30 mouse cellular contexts compared by ENCODE assay signal in genomic region chr4:118708086-118708485, GRCm38 (mm10). TPM values are rescaled to one million over a fixed set of nuclear protein-coding genes. Genes with fewer than 3 reads are reported as not detected.
"Had no signal": no experiment of that assay in that cellular context is flagged by ENCODE, and none has a peak within 500 bp of the region (broad histone marks: within the 10 kb centered on the region; RNA-seq: fewer than 3 reads in every experiment).

No protein-coding gene starts in this region.

- H3K4me1 ChIP-seq: liver, embryonic 15.5 days; lung, embryonic 15.5 days; midbrain, embryonic 12.5 days; neural tube, embryonic 13.5 days; neural tube, embryonic 15.5 days had no signal

- H3K27me3 ChIP-seq: liver, embryonic 15.5 days; lung, embryonic 15.5 days; midbrain, embryonic 12.5 days; neural tube, embryonic 13.5 days; neural tube, embryonic 15.5 days had no signal

- H3K36me3 ChIP-seq: liver, embryonic 15.5 days; lung, embryonic 15.5 days; midbrain, embryonic 10.5 days; midbrain, embryonic 12.5 days; neural tube, embryonic 13.5 days; neural tube, embryonic 15.5 days had no signal

- H3K9ac ChIP-seq: liver, embryonic 15.5 days; liver, postnatal 0 days; lung, embryonic 15.5 days; midbrain, embryonic 12.5 days; neural tube, embryonic 13.5 days; neural tube, embryonic 15.5 days had no signal

- H3K4me2 ChIP-seq: liver, embryonic 15.5 days; lung, embryonic 15.5 days; midbrain, embryonic 12.5 days; neural tube, embryonic 13.5 days; neural tube, embryonic 15.5 days had no signal

- H3K4me3 ChIP-seq: liver, embryonic 15.5 days; lung, embryonic 15.5 days; midbrain, embryonic 10.5 days; midbrain, embryonic 12.5 days; myocyte; neural tube, embryonic 13.5 days; neural tube, embryonic 15.5 days had no signal

- DNase-seq: liver, postnatal 0 days; lung, adult 2 months; lung, postnatal 14 days; lung, postnatal 4 days; midbrain, embryonic 14.5 days; retina, postnatal 1 day; right cerebral cortex, adult 18-20 months; right cerebral cortex, postnatal 25 days; right cerebral cortex, postnatal 4 days; spleen, adult 18-20 months; thymus, adult 18-20 months; thymus, postnatal 14 days; thymus, postnatal 4 days had no signal

- H3K9me3 ChIP-seq: liver, embryonic 15.5 days; lung, embryonic 15.5 days; midbrain, embryonic 10.5 days; midbrain, embryonic 12.5 days; neural tube, embryonic 13.5 days; neural tube, embryonic 15.5 days had no signal

- H3K27ac ChIP-seq: liver, embryonic 15.5 days; lung, embryonic 15.5 days; midbrain, embryonic 10.5 days; midbrain, embryonic 12.5 days; neural tube, embryonic 13.5 days; neural tube, embryonic 15.5 days had no signal

RNA-seq across cellular contexts. Expression of gene Olfr1341, which starts 4.8 kb away (rescaled TPM):
- total RNA-seq: megakaryocyte, adult 5-6 weeks; megakaryocyte-erythroid progenitor cell, adult 5-6 weeks had no signal
- polyA plus RNA-seq: liver, embryonic 15.5 days; liver, postnatal 0 days; lung, adult 2 months; lung, embryonic 15.5 days; lung, postnatal 0 days; midbrain, embryonic 10.5 days; midbrain, embryonic 12.5 days; midbrain, embryonic 14.5 days; midbrain, embryonic 16.5 days; myocyte; neural tube, embryonic 11.5 days; neural tube, embryonic 13.5 days; neural tube, embryonic 15.5 days; small intestine, adult 2 months; stomach, embryonic 14.5 days; stomach, embryonic 16.5 days; thymus, postnatal 0 days; urinary bladder, adult 2 months had no signal

RNA-seq across cellular contexts. Expression of gene Olfr1340, which starts 11.9 kb away (rescaled TPM):
- total RNA-seq: megakaryocyte, adult 5-6 weeks; megakaryocyte-erythroid progenitor cell, adult 5-6 weeks had no signal
- polyA plus RNA-seq: liver, embryonic 15.5 days; liver, postnatal 0 days; lung, adult 2 months; lung, embryonic 15.5 days; lung, postnatal 0 days; midbrain, embryonic 10.5 days; midbrain, embryonic 12.5 days; midbrain, embryonic 14.5 days; midbrain, embryonic 16.5 days; myocyte; neural tube, embryonic 11.5 days; neural tube, embryonic 13.5 days; neural tube, embryonic 15.5 days; small intestine, adult 2 months; stomach, embryonic 14.5 days; stomach, embryonic 16.5 days; thymus, postnatal 0 days; urinary bladder, adult 2 months had no signal

RNA-seq across cellular contexts. Expression of gene Olfr1342, which starts 15.5 kb away (rescaled TPM):
- total RNA-seq: megakaryocyte, adult 5-6 weeks; megakaryocyte-erythroid progenitor cell, adult 5-6 weeks had no signal
- polyA plus RNA-seq: liver, embryonic 15.5 days; liver, postnatal 0 days; midbrain, embryonic 10.5 days; midbrain, embryonic 12.5 days; midbrain, embryonic 14.5 days; midbrain, embryonic 16.5 days; myocyte; neural tube, embryonic 11.5 days; neural tube, embryonic 13.5 days; neural tube, embryonic 15.5 days; stomach, embryonic 14.5 days; stomach, embryonic 16.5 days; thymus, postnatal 0 days; urinary bladder, adult 2 months had no signal

RNA-seq across cellular contexts. Expression of gene Olfr1339, which starts 23.9 kb away (rescaled TPM):
- total RNA-seq: megakaryocyte, adult 5-6 weeks; megakaryocyte-erythroid progenitor cell, adult 5-6 weeks had no signal
- polyA plus RNA-seq: liver, embryonic 15.5 days; liver, postnatal 0 days; lung, adult 2 months; lung, embryonic 15.5 days; lung, postnatal 0 days; midbrain, embryonic 10.5 days; midbrain, embryonic 12.5 days; midbrain, embryonic 14.5 days; midbrain, embryonic 16.5 days; myocyte; neural tube, embryonic 11.5 days; neural tube, embryonic 13.5 days; neural tube, embryonic 15.5 days; small intestine, adult 2 months; stomach, embryonic 14.5 days; stomach, embryonic 16.5 days; thymus, postnatal 0 days; urinary bladder, adult 2 months had no signal

RNA-seq across cellular contexts. Expression of gene Olfr62, which starts 49.3 kb away (rescaled TPM):
- total RNA-seq: megakaryocyte, adult 5-6 weeks; megakaryocyte-erythroid progenitor cell, adult 5-6 weeks had no signal
- polyA plus RNA-seq: liver, embryonic 15.5 days; liver, postnatal 0 days; lung, adult 2 months; lung, embryonic 15.5 days; lung, postnatal 0 days; midbrain, embryonic 10.5 days; midbrain, embryonic 12.5 days; midbrain, embryonic 14.5 days; midbrain, embryonic 16.5 days; myocyte; neural tube, embryonic 11.5 days; neural tube, embryonic 13.5 days; neural tube, embryonic 15.5 days; small intestine, adult 2 months; stomach, embryonic 14.5 days; stomach, embryonic 16.5 days; thymus, postnatal 0 days; urinary bladder, adult 2 months had no signal
